Mouse (Mus musculus): ENCODE measurements around the gene Tpst2. TPM values are rescaled to one million over a fixed set of nuclear protein-coding genes. Genes with fewer than 3 reads are reported as not detected.

Gene Tpst2
- 261 TPM for polyA plus RNA-seq (2017; shearing (Covaris generic))

GRCm38 (mm10) chr5:112276267-112276873 is at the start of gene Tpst2:
Gene Tpst2 (plus strand): TSS chr5:112276691.

GRCm38 (mm10) chr5:112252400-112252799 is 24.1 kb upstream of the Tpst2 start, which contains the start of gene Cryba4:
Gene Cryba4 (minus strand): TSS chr5:112252518.

GRCm38 (mm10) chr5:112255426-112255825 is 21.1 kb upstream of the Tpst2 start, which contains the start of gene Crybb1:
Gene Crybb1 (plus strand): TSS chr5:112255815.

GRCm38 (mm10) chr5:112325546-112326445 is 49.3 kb downstream of the Tpst2 start, which contains the start of gene Tfip11:
Gene Tfip11 (plus strand): TSS chr5:112326358.

GRCm38 (mm10) chr5:112342463-112343204 is 66.1 kb downstream of the Tpst2 start, which contains the start of the genes Srrd and Hps4:
Gene Srrd (minus strand): TSS chr5:112343040.
Gene Hps4 (plus strand): TSS chr5:112343083.

GRCm38 (mm10) chr5:112355910-112356309 is 79.4 kb downstream of the Tpst2 start, which contains the start of gene Gm6583:
Gene Gm6583 (minus strand): TSS chr5:112356033.

Other genes starting within 250 kb of the Tpst2 start
- gene Cryba4, start 24.2 kb upstream of the Tpst2 start, polyA plus RNA-seq (2017; shearing (Covaris generic)) = 1.9 TPM
- gene Crybb1, start 20.9 kb upstream of the Tpst2 start, polyA plus RNA-seq (2017; shearing (Covaris generic)) = 3.6 TPM
- gene Tfip11, start 49.7 kb downstream of the Tpst2 start, polyA plus RNA-seq (2017; shearing (Covaris generic)) = 66.1 TPM
- 60.8 TPM for gene Srrd, start 66.3 kb downstream of the Tpst2 start, polyA plus RNA-seq (2017; shearing (Covaris generic))
- 16.8 TPM for gene Hps4, start 66.4 kb downstream of the Tpst2 start, polyA plus RNA-seq (2017; shearing (Covaris generic))
- gene Gm6583, start 79.3 kb downstream of the Tpst2 start, polyA plus RNA-seq (2017; shearing (Covaris generic)) = 0.22 TPM
- 0.38 TPM for gene Asphd2, start 118.2 kb downstream of the Tpst2 start, polyA plus RNA-seq (2017; shearing (Covaris generic))
- gene Gm6588, start 172.7 kb downstream of the Tpst2 start, polyA plus RNA-seq (2017; shearing (Covaris generic)) = 0.33 TPM

Measured in effector memory CD4-positive, alpha-beta T cell, adult 7 months (primary cell).